Mouse (Mus musculus): ENCODE data around the gene Gtf3c2. TPM values are rescaled to one million over a fixed set of nuclear protein-coding genes. Genes with fewer than 3 reads are reported as not detected.

Gene Gtf3c2
- polyA plus RNA-seq, 2 experiments, result 47.1 to 130 TPM

DNA sequence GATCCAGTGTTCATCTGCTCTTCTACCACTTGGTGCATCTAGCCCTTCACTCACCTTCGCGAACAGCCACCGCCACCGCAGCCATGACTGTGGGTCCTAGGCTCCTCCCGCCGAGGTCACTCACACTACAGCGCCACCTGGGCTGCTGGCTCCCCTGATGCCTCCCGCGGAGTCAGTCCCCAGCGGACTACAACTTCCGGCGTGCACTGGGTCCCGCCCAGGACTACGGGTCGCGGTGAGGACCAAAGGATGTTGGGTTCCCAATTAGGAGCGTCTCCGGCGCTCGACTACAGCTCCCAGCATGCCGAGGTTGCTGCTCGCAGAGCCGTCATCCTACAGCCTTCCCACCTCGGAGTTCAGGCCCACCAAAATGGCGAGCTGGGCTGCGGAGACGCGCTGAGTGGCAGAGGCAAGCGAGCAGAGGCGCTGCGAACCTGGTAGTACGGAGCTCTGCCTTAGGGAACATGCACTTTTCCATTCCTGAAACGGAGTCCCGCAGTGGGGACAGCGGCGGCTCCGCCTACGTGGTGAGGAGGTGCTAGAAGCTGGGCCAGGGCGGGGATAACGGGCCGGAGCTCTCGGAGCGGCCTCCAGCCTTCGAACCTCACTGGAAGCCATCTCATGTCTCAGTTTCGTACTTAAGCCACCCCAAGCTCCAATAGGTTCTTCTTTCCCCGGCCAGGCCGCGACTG, 13.1 kb upstream of the Gtf3c2 start, which contains the start of the genes Snx17 and Eif2b4:
Gene Snx17 (plus strand): TSS at position 289 of the 692 bp plus-strand sequence.
Gene Eif2b4 (minus strand): TSS at position 492 of the 692 bp plus-strand sequence.
- ATAC-seq (ENCODE audit: low FRiP score, low read depth) (peak; percentile 97), DNase-seq (ENCODE audit: low spot score) (peak; percentile 99)
- peaks cover 16% of the 10 kb centered on the region for H3K4me1 ChIP-seq (ENCODE audit: control insufficient read depth, insufficient read depth, low read length)
- no peaks in the 10 kb centered on the region for H3K9me3 ChIP-seq (ENCODE audit: control insufficient read depth, low read length)
- no peaks in the 10 kb centered on the region for H3K27me3 ChIP-seq (ENCODE audit: control insufficient read depth, insufficient read depth, low read length)
- peak within 1 kb of the TSS; percentile 92 for H3K9ac ChIP-seq (ENCODE audit: low read depth, low read length, severe bottlenecking)
- H3K4me2 ChIP-seq (replicated peaks; ENCODE audit: low read depth, low read length, severe bottlenecking), result peak within 1 kb of the TSS; percentile 91
- H3K36me3 ChIP-seq (ENCODE audit: control insufficient read depth, insufficient read depth, low read length), result peaks cover 70% of the 10 kb centered on the region
- TF ChIP-seq POLR2A (IDR thresholded peaks at IDR 0.05; ENCODE audit: borderline replicate concordance, extremely low read depth, insufficient read depth, insufficient read length), result 0 out of 2 replicates have a peak, but pooled peaks have one; percentile 20
- H3K27ac ChIP-seq (replicated peaks; ENCODE audit: low read depth, low read length), result peak within 1 kb of the TSS; percentile 82
- H3K4me3 ChIP-seq (replicated peaks; ENCODE audit: low read length), result peak within 1 kb of the TSS; percentile 91
- under 1% methylated on average over 48 of the region's 48 CpGs for WGBS

DNA sequence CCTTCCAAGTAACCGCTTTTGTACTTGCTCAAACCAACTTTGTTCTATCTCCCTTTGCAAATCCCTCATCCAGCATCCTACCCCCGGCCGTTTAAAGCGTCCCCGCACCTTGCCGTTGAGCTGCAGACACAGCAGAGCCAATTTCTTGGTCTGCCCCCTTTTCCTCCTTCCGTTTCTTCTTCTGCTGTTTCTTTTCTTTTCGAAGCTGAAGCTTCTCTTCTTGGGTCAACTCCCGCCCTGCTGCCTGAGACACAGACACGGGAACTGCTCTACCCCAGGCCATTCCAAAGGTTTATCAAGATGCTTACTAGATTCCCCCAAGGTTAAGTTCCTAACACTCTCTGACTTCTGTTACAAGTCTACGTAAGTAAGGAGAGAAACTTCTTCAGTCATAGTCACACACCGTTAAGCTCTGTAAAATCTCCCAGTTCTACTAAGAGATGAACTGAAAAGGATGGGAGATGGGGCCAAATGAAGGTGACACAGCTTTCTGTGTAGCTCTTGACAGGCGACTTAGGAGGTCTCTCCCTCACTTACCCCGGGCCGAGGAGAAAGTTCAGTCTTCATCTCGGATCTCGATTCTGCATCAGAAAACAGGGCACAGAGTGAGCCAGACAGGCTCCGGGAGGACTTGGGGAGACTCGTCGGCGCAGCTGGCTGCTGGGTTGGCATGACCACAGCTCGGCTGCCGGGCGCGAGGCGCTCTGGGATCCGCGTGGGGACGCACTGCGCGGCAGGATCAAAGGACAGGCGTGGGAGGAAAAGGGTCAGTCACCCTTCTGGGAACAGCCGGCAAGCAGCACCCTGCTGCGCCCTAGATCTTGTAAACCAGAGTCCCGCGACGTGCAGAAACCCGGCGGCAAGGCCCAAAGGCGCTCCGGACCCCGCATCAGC, 12.3 kb upstream of the Gtf3c2 start:
- Histone ChIP-seq H3K27ac (replicated peaks; ENCODE audit: low read depth, low read length) (peak overlapping the region; percentile 53), H3K9ac (ENCODE audit: low read depth, low read length, severe bottlenecking) (peak overlapping the region; percentile 92), H3K27me3 (ENCODE audit: control insufficient read depth, insufficient read depth, low read length) (no peaks in the 10 kb centered on the region), H3K4me2 (replicated peaks; ENCODE audit: low read depth, low read length, severe bottlenecking) (peak overlapping the region; percentile 75), H3K9me3 (ENCODE audit: control insufficient read depth, low read length) (no peaks in the 10 kb centered on the region), H3K4me3 (replicated peaks; ENCODE audit: low read length) (peak overlapping the region; percentile 91), H3K4me1 (ENCODE audit: control insufficient read depth, insufficient read depth, low read length) (peaks cover 16% of the 10 kb centered on the region), H3K36me3 (ENCODE audit: control insufficient read depth, insufficient read depth, low read length) (peaks cover 70% of the 10 kb centered on the region)
- 0 out of 2 replicates have a peak, but pooled peaks have one; percentile 41 for TF ChIP-seq POLR2A (IDR thresholded peaks at IDR 0.05; ENCODE audit: borderline replicate concordance, extremely low read depth, insufficient read depth, insufficient read length)
- WGBS, result 15% methylated on average over 37 of the region's 42 CpGs
- ATAC-seq (ENCODE audit: low FRiP score, low read depth) (peak; percentile 27; the same call in 1 of the 2 replicates), DNase-seq (ENCODE audit: low spot score) (no peak)

DNA sequence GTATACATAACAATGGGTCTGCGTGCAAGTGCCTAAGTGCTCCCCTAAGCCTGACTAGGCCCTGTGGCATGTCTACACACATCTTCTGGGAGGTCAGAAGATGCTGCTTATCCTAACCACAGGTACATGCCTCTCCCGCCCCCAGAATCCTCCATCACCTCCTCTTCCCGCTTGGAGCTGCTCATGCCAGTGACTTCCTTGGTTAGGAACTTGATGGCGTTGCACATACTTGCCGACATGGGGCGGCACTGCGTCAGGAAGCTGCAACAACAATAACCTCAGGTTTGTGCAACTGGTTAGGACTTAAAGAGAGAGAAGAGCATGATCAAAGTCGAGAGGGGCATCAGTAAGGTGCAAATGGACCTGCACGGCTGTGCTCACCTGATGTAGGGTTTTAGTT, 10.3 kb upstream of the Gtf3c2 start:
- WGBS, result 89% methylated on average over 9 of the region's 9 CpGs
- DNase-seq (ENCODE audit: low spot score) (no peak), ATAC-seq (ENCODE audit: low FRiP score, low read depth) (no peak)
- TF ChIP-seq POLR2A (IDR thresholded peaks at IDR 0.05; ENCODE audit: borderline replicate concordance, extremely low read depth, insufficient read depth, insufficient read length), result no peak
- H3K27me3 ChIP-seq (ENCODE audit: control insufficient read depth, insufficient read depth, low read length), result no peaks in the 10 kb centered on the region
- peaks cover 16% of the 10 kb centered on the region for H3K4me1 ChIP-seq (ENCODE audit: control insufficient read depth, insufficient read depth, low read length)
- no peaks in the 10 kb centered on the region for H3K9me3 ChIP-seq (ENCODE audit: control insufficient read depth, low read length)
- no peak overlapping the region for H3K4me2 ChIP-seq (replicated peaks; ENCODE audit: low read depth, low read length, severe bottlenecking)
- H3K4me3 ChIP-seq (replicated peaks; ENCODE audit: low read length), result no peak overlapping the region
- H3K9ac ChIP-seq (ENCODE audit: low read depth, low read length, severe bottlenecking), result no peak overlapping the region
- peaks cover 57% of the 10 kb centered on the region for H3K36me3 ChIP-seq (ENCODE audit: control insufficient read depth, insufficient read depth, low read length)
- no peak overlapping the region for H3K27ac ChIP-seq (replicated peaks; ENCODE audit: low read depth, low read length)

DNA sequence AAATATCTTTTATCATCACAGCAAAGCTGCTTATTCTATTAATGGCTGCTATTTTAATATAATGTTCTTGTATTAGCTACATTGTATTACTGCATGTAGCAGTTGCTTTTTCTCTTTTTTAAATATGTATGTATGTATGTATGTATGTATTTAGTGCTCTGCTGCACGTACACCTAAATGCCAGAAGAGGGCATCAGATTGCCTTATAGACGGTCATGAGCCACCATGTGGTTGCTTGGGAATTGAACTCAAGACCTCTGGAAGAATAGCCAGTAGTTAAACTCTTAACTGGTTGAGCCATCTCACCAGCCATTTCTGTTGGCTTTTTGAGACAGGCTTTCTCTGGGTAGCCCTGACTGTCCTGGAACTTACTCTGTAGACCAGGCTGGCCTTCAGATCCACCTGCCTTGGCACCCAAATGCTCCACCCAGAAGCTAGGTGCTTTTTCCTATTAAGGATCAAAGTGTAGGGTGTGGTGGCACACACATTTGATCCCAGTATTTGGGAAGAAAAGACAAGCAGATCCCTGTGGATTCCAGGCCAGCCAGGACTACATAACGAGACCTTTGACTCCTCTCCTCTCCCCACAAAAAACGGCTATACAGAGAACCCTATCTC, 8.4 kb upstream of the Gtf3c2 start:
- Histone ChIP-seq H3K36me3 (ENCODE audit: control insufficient read depth, insufficient read depth, low read length) (peaks cover 45% of the 10 kb centered on the region), H3K9ac (ENCODE audit: low read depth, low read length, severe bottlenecking) (no peak overlapping the region), H3K4me1 (ENCODE audit: control insufficient read depth, insufficient read depth, low read length) (peaks cover 8% of the 10 kb centered on the region), H3K27me3 (ENCODE audit: control insufficient read depth, insufficient read depth, low read length) (no peaks in the 10 kb centered on the region), H3K4me3 (replicated peaks; ENCODE audit: low read length) (no peak overlapping the region), H3K27ac (replicated peaks; ENCODE audit: low read depth, low read length) (no peak overlapping the region), H3K4me2 (replicated peaks; ENCODE audit: low read depth, low read length, severe bottlenecking) (no peak overlapping the region), H3K9me3 (ENCODE audit: control insufficient read depth, low read length) (no peaks in the 10 kb centered on the region)
- DNase-seq (ENCODE audit: low spot score) (no peak), ATAC-seq (ENCODE audit: low FRiP score, low read depth) (no peak)
- no peak for TF ChIP-seq POLR2A (IDR thresholded peaks at IDR 0.05; ENCODE audit: borderline replicate concordance, extremely low read depth, insufficient read depth, insufficient read length)
- 79% methylated on average over 4 of the region's 4 CpGs for WGBS

DNA sequence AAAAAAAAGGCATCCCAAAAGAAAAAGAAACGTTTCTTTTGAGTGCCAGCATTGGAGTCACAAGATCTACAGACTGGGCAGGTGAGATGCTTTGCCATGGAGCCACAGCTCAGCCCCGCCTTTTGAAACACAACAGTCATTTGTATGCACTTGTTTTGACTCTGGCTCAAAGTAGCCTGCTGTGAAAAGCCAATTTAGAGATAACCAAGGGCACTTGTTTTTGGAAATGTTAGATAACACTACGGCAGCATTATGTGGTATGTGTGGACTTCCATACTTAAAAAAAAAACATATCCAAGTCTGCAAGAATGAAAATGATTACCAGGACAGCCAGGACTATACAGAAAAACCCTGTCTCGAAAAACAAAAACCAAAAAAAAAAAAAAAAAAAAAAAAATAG, 3.7 kb upstream of the Gtf3c2 start:
- WGBS, result 67% methylated on average over 4 of the region's 4 CpGs
- no peaks in the 10 kb centered on the region for H3K27me3 ChIP-seq (ENCODE audit: control insufficient read depth, insufficient read depth, low read length)
- TF ChIP-seq POLR2A (IDR thresholded peaks at IDR 0.05; ENCODE audit: borderline replicate concordance, extremely low read depth, insufficient read depth, insufficient read length), result no peak

More for the DNA sequence above, 3.7 kb upstream of the Gtf3c2 start:
- no peak overlapping the region for H3K27ac ChIP-seq (replicated peaks; ENCODE audit: low read depth, low read length)
- no peak overlapping the region for H3K4me2 ChIP-seq (replicated peaks; ENCODE audit: low read depth, low read length, severe bottlenecking)
- ATAC-seq (ENCODE audit: low FRiP score, low read depth), result no peak
- no peak overlapping the region for H3K9ac ChIP-seq (ENCODE audit: low read depth, low read length, severe bottlenecking)
- H3K4me1 ChIP-seq (ENCODE audit: control insufficient read depth, insufficient read depth, low read length), result peaks cover 5% of the 10 kb centered on the region
- no peak overlapping the region for H3K4me3 ChIP-seq (replicated peaks; ENCODE audit: low read length)
- no peaks in the 10 kb centered on the region for H3K9me3 ChIP-seq (ENCODE audit: control insufficient read depth, low read length)
- no peak for DNase-seq (ENCODE audit: low spot score)
- H3K36me3 ChIP-seq (ENCODE audit: control insufficient read depth, insufficient read depth, low read length), result peaks cover 21% of the 10 kb centered on the region

Measured in limb, embryonic 14.5 days (tissue).